Mouse (Mus musculus) 3134 (cell line): Measurements from ENCODE around the gene Glb1l.

Experiments
- DNase-seq: peaks from one replicate; pipeline ENCODE4 v3.0.0-alpha.2; 2011; ENCODE audit warnings: low spot score; ENCODE audit not compliant: insufficient read length; ENCODE audit errors: extremely low read depth

Glb1l gene

DNA sequence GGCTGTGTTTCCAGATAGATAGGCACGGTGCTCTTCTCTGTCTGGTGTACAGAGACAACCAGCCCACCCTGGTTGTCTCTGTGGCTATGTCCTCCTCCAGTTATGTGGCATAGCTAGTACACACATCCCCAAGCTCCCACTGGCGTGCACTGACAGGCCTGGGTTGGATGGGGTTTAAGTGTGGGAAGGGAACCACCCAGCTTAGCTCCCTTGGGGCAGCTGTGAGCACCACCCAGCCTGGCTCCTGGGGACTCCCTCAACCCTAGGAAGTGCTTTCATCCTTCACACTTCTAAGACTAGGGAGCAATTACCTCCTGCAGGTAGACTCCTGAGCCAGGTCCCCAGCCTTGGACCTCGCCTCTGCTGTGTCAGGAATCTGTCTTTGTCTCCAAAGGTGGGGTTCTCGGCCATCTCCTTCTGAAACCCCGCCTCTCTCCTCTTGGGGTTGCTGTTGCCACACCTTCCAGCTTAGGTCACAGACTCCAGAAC lies 21.1 kb upstream of the Glb1l start, which contains the start of gene A630095N17Rik:
TSS of gene A630095N17Rik (minus strand) at position 439 of the 489 bp plus-strand sequence.
- peak; percentile 53 for DNase-seq

DNA sequence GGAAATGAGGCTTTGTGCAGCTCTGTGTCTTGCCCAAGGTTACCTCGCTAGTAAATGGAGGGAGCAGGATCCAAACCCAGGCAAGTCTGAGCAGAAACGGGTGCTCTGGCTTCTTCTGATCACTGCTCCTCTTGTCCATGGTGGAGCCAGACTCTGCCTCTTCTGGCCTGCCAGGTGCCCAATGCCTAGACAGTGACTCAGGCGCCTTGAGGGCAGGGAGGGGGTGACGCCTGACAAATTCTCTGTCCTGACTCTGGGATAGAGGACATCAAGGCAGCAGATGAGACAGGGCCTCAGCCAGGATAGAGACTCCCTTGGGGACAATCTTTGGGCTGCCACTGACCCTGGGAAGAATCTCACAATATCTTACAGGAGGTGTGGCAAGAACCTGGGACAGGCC lies 20.6 kb upstream of the Glb1l start:
- peak; percentile 74 for DNase-seq

DNA sequence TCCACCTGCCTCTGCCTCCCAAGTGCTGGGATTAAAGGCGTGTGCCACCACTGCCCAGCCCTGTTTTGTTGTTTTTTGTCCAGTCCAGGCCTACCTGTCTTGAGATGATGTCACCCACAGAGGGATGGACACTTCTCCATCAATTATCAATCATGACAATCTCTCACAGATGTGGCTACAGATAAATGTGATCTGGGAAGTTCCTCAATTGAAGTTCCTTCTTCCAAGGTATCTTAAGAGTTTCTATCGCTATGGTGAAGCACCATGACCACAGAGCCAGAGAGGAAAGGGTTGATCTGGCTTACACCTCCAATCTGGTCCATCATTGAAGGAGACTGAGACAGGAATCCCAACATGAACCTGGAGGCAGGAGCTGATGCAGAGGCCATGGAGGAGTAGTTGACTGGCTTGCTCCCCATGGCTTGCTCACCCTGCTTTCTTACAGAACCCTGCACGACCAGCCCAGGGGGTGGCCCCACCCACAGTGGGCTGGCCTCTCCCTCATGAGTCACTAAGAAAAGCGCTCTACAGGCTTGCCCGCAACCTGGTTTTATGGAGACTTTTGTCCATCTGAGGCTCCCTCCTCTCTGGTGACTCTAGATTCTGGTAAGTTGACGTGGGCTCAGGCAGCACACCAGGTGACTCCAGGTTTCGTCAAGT lies 19.9 kb upstream of the Glb1l start:
- peak; percentile 84 for DNase-seq

DNA sequence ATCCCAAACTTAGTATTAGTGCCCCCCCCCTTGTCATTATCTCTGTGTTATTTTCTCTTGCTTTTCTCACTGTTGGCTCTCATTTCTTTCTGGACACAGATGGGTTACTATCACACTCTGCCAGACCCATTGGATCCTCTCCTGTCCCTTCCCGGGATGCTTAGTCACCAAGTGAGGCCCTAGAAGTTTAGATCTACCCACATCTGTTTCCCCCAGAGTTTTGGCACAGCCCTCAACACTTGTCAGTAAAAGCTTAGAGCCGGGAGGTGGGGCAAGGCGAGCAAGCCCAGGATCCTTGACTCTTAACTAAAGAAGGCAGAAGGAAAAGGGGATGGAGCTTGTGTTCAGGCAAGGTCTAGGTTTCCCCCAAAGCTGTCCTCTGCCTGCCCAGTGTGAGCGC lies 18.5 kb upstream of the Glb1l start:
- peak; percentile 55 for DNase-seq

DNA sequence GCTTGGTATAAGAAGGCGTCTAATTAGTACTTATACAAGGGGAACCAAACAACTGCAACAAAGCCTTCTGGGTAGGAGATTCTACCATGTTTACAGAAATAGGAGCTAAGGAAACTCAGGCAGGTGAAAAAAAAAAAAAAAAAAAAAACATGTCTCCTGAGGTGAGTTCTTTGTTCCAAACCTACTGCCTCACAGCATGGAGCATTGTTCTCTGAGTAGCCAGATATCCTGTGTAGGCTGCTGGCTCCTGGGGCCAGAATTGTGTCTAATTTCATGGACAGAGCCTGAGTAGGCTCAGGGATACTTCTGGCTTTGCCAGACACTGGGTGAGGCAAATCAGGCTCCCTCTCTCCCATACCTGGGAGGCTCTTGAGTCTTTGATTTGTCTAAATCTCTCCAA lies 17.0 kb upstream of the Glb1l start:
- DNase-seq, result no peak

DNA sequence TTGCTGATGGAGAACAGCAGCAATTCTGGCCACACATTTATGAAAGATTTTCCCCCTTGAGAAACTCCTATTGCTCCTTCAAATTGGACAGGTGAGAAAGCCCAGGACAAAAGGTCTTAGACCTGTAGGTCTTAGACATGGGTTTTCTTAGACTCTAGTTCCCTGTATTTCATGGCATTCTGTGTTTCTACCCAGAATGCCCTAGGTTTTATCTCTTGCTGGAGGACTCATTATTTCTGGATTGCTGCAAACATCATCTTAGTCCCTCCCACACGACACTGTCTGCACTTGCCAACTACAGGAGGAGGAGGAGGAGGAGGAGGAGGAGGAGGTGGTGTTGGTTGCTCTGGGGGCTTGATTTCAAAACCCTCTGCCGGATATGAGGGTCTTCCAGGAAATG lies 15.5 kb upstream of the Glb1l start:
- DNase-seq, result no peak

DNA sequence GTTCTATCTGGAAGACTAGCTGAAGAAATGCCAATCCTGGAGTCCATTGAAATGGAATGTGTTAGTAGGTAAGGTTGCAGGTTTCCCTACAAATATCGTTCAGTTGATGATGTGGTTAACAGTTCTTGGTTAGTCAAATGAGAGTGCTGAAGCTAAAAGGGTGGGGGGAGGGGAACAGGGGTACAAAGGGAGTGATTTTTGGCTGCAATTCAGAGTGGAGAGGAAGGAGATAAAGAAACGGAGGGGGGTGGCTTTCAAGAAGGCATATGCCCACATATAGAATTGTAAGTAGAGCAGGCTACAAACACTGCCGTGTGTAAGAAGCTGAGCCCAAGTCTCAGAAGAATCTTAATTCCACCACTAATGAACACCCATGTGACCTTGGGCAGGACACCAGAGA lies 14.9 kb upstream of the Glb1l start:
- DNase-seq, result no peak

DNA sequence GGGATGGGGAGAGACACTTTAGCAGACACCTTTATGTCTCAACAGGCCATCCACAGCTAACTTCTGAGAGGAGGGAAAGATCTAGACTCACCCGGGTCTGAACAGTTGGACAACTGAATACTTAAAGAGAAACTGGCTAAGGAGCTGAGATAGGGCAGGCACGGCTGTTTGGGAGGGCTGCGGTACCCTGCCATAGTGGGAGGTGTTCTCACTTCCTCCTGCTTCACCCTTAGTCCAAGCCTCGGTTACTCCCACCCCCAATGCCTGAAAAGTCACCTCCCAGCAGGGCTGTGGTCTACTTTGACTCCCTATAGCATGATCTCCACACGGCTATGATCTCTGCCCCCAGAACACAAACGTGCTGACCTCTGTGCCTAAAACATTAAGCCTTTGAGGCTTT lies 12.9 kb upstream of the Glb1l start:
- no peak for DNase-seq

DNA sequence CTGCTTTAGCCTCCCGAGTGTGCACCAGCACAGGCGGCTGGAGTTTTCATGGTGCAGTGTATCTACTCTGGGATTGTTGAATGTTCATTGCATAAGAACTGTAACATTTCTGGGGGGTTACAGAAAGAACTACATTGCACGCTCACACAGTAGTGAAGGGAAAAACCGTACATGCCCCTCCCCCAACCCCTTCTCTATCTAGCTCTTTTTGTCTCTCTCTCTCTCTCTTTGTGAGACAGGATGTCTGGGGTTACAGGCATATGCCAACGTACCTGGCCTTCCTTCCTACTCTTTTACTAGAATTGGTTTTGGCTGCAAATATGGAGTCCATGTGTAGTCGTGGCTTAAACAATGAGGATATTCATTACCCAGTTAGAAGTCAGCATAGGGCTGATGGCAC lies 12.3 kb upstream of the Glb1l start:
- DNase-seq, result no peak

DNA sequence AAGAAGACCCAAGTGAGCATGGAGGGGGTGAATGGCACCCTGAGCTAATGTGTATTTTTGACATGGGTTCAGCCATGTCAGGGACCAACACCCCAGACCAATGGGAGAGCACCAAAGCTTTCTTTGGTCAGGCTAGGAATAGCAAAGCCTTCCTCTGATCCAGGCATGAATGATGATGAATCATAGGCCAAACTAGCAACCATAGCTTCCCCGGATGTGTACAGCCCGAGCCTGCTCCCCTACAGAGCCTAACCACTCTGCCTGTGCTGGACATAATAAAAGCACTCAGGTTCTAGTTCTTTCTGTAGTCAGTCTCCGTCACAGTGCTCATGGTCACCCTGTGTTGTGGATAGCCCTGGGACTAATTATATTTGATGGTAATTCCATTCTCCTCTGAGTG lies 10.9 kb upstream of the Glb1l start:
- no peak for DNase-seq

DNA sequence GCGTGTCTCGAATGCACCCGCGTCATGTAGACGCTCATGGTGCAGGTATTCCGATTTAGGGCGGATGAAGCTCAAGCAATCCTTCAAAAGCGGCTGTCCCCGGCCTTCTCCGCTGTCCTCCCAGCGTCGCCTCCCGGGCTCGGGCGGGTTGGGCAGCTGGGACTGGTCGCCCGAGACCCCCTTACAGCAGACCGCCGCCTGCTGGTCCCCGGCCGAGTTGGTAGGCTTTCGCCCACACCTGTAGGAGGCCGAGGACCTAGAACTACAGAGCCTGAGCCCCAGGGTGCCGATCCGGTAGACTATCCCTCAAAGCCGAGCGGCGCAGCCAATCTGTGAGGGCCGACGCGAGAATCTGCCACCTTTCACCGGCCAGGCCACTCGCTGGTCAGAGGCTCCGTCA lies 8.9 kb upstream of the Glb1l start, which contains the start of gene Tuba4a:
TSS of gene Tuba4a (minus strand) at position 335 of the 400 bp plus-strand sequence.
- DNase-seq, result no peak

DNA sequence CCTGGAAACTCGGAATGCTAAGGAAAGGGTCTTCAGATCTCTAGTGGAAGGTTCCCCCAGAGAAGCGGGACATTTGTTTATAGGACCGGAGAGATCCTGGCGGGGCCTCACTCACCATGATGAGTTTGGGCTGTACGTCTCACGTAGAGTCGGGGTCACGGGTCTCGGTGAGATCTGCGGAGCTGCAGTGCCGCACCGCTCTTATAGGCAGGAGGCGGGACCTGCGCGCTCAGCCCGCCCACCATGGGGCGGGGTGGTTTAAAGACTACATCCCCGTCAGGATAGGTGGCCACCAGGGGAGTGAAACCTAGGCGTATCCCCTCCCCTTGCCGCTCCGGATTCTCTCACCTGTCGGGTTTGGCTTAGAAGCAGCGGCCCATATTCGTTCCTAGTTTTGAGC lies 8.5 kb upstream of the Glb1l start:
- peak; percentile 86 for DNase-seq

DNA sequence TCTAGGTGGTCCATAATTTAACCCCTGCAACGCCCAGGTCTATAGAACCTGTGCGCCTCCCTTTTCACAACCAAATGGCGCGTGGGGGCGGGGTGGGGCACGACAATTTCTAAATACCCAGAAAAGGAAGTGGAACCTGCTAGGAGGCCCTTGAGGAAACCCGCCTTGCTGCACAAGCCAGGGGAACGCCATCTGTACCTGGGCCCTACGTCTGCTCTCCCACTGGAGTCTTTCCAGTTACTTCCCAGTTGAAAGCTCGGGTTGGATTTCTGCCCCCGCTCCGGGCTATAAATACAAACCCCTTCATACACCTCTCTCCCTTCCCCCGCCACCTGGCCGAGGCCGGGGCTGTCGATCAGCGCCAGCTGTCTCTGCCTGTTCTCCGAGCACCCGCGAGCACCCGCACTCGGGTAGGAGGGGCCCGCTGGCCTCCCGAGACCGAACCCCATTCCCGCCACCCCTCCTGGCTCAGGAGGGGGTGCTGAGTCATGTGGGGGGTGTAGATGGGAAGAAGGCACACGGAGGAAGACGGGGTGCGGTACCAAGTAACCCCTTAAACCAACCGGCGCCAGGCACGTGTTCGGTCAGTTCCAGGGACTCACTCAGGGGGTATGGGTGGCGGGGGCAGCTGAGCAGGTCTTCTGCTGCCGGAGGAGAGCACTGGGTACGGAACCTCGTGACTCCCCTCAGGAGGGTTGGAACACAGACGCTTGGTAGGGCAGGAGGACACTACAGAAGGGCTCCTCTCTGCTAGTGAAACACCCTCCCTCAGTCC lies 7.8 kb upstream of the Glb1l start:
- peak; percentile 76 for DNase-seq

DNA sequence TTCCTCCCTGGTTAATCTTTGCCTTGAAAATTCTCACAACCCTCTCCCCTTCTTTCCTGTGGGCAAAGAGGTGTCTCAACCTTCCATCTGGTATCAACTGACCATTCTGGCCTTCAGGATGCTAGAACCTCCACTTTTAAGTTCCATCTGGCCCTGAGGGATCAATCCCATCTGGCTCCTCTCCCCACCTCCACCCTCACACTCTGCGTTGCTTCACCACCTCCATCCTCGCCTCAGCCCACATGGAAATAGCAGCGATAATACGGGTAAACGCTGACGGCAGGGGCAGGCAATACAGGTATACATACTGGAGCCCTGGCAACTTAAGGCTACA lies 7.2 kb upstream of the Glb1l start:
- no peak for DNase-seq

DNA sequence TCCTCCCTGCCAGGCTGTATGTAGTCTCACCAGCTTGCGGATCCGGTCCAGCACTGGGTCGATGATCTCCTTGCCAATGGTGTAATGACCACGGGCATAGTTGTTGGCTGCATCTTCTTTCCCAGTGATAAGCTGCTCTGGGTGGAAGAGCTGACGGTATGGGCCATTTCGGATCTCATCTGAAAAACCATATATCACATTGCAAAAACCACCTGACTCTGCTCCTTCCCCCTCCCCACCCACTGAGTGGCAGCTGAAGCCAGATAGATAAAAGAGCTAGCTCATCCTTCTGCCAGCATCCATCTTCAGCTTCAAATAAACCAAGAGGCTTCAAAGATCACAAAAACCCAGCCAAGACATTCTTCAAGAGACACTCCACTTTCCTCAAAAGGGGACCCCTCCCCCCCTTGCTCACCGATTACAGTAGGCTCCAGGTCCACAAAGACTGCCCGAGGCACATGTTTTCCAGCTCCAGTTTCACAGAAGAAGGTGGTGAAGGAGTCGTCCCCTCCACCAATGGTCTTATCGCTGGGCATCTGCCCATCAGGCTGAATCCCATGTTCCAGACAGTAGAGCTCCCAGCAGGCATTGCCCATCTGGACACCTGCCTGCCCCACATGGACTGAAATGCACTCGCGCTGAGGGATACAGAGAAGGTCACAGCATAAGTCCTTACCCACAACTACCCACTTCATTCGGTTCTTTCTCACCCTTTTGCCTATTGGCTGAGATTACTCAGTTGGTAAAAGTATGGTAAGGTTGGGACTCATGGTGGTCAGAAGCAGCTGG lies 6.4 kb upstream of the Glb1l start:
- DNase-seq, result no peak

DNA sequence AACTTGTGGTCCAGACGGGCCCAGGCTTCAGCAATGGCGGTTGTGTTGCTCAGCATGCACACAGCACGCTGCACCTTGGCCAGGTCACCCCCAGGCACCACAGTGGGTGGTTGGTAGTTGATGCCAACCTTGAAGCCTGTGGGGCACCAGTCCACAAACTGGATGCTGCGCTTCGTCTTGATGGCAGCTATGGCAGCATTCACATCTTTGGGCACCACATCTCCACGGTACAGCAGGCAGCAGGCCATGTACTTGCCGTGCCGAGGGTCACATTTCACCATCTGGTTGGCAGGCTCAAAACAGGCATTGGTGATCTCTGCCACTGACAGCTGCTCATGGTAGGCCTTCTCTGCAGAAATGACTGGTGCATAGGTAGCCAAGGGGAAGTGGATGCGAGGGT lies 5.2 kb upstream of the Glb1l start:
- no peak for DNase-seq

DNA sequence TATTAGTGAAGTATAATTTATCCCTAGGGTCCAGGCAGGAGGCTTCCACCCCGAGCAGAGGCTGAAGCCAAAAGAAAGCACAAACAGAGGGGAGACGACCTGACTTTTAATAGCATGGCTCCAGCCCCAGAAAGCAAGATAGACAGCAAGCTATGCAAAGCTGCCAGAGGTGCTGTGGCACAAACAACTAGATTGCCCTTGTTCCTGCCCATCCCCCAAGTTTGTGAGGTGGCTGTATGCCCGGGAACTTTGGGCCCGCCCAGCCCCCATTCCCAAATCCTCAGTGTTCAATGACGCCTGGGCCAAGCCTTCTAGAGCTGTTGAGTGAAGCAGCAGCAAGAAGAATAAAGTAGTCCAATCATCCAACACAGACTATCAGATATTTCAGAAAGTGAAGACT lies 4.3 kb upstream of the Glb1l start:
- DNase-seq, result no peak

DNA sequence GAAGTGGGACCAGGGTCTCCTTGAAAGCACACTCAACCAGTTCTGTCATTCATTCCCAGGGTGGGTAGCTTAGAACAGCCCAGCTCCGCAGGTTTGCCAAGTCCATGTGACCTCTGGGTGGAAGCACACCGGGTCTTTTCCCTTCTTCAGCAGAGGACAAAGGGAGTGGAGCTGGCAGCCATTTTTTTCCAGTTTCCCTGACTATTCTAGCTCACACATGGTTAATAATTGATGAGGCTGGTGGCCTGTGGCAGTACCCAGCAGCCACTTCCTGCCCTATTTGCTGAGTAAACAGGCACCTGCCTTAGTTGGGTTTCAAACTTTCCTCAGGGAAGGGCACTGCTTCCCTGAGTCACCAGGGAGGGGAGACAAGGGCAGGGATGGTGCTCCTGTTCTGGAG lies 3.8 kb upstream of the Glb1l start:
- no peak for DNase-seq

DNA sequence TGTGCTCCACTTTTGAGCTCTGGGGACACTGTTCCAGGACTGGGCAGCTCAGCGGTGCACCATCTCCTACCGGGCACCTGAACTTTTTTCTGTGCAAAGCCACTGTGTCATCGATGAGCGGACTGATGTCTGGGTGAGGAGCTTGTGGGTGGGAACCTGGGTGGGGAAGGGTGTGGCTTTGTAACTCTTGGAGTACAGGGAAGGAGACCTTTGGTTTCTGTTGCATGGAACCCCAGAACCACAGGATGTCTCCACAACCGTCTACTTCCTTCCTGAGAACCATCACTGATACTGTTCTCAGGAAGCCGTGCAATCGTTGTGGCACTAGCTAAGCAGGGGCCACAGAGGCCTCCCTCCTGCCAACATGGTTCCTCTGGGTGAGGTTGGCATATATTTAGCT lies 2.5 kb upstream of the Glb1l start:
- DNase-seq, result no peak

DNA sequence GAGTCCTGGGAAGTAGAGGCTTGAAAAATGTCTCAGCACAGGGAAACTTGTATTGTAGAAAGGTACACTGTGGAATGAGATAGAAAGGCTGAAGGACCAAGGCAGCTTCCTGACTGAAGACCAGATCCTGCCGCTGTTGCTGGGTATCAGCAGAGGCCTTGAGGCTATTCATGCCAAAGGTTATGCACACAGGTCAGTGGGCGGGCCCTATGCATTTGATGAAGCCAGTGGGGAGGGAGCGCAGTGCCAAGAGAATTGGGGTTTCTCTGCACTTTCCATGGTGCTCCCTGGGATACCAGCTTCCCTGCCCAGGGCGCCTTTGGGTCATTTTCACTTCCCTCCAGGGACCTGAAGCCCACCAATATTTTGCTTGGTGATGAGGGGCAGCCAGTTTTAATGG lies 1.9 kb upstream of the Glb1l start:
- DNase-seq, result no peak

DNA sequence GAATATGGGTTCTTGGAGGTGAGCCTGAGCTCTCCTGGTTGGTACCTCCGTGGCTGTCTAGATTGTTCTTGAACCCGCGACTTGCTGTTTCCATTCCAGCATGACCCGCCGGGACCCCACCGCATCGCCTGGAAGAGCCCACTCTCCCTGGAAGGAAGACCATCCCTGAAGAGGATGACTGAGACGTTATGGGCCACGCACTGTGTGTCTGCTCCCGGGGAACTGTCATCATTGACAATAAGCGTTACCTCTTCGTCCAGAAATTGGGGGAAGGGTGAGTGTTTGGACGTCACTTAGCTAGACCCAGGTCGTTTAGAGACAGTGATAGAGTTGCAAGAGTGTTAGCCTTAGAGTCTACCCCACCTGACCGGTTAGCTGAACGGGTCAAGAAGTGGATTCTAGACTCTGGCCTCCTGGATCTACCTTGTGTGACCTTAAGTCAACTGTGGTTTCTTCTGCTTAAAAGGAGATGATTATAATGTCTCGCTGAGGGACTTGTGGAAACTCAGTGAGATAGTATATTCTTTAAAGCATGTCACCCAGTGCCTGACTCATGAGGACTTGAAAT lies 612 bp upstream of the Glb1l start:
- no peak for DNase-seq
